Mouse (Mus musculus): ENCODE results near the gene Adam33. TPM values are rescaled to one million over a fixed set of nuclear protein-coding genes. Genes with fewer than 3 reads are reported as not detected.

The Adam33 gene
- polyA plus RNA-seq, 1 experiment from 2014 or later, result 1.9 TPM

DNA sequence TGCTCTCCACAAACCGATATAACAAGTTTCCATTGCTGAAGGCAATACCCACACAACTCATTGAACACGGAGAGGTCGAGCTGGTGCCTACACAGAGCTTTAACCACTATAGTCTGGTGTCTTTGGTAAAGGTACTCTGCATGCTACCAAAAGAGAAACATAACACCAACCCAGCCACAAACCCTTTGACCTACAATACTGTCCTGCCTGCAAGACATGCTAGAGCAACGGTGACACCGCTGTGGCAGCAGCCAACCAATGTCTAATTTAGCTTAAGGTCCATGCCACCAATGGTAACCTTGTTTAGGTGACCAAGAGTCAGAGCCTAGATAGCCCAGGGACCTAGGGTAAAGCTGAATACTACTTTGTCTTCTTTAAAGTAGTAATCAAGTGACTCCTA lies 30.0 kb upstream of the Adam33 start:
- Histone ChIP-seq H3K4me3 (ENCODE audit: low read depth, low read length) (no peak overlapping the region), H3K9ac (ENCODE audit: low read length) (no peak overlapping the region), H3K4me1 (replicated peaks; ENCODE audit: control insufficient read depth, insufficient read depth, low read length) (peaks cover 7% of the 10 kb centered on the region; the same call in 1 of the 2 replicates), H3K27me3 (replicated peaks; ENCODE audit: control insufficient read depth, insufficient read depth, low read length) (no peaks in the 10 kb centered on the region), H3K4me2 (ENCODE audit: low read length) (no peak overlapping the region), H3K27ac (ENCODE audit: low read depth) (no peak overlapping the region), H3K36me3 (ENCODE audit: control insufficient read depth, insufficient read depth, low read length) (no peaks in the 10 kb centered on the region), H3K9me3 (ENCODE audit: control insufficient read depth, low read length) (no peaks in the 10 kb centered on the region)
- no peak for ATAC-seq (replicated peaks; ENCODE audit: low FRiP score, low TSS enrichment, low read depth)
- no peak for DNase-seq (ENCODE audit: low spot score)
- WGBS, result 87% methylated on average over 5 of the region's 5 CpGs

DNA sequence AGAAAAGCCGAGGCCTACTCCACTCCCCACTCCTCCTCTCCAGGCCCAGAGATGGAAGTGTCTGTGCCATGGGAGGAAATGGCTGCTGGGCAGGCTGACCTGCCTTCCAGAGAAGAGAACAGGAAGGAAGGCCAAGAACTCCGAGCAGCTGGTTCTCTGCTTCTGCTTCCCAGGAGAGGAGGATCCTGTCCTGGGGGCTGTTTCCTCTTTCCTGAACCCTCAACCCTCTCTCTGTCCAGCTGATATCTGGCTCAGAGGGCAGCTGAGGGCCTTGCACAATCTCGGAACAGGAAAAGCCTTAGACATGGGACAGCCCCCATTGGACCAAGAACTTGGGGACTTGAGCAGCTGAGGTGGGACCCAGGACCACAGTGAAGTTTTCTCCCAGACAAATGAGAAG lies 27.2 kb upstream of the Adam33 start:
- WGBS, result 67% methylated on average over 3 of the region's 3 CpGs
- Histone ChIP-seq H3K4me1 (replicated peaks; ENCODE audit: control insufficient read depth, insufficient read depth, low read length) (peaks cover under 1% of the 10 kb centered on the region; the same call in 1 of the 2 replicates), H3K4me3 (ENCODE audit: low read depth, low read length) (no peak overlapping the region), H3K27me3 (replicated peaks; ENCODE audit: control insufficient read depth, insufficient read depth, low read length) (no peaks in the 10 kb centered on the region), H3K4me2 (ENCODE audit: low read length) (no peak overlapping the region), H3K36me3 (ENCODE audit: control insufficient read depth, insufficient read depth, low read length) (no peaks in the 10 kb centered on the region), H3K9ac (ENCODE audit: low read length) (no peak overlapping the region), H3K9me3 (ENCODE audit: control insufficient read depth, low read length) (no peaks in the 10 kb centered on the region), H3K27ac (ENCODE audit: low read depth) (no peak overlapping the region)
- DNase-seq (ENCODE audit: low spot score) (no peak), ATAC-seq (replicated peaks; ENCODE audit: low FRiP score, low TSS enrichment, low read depth) (no peak)

DNA sequence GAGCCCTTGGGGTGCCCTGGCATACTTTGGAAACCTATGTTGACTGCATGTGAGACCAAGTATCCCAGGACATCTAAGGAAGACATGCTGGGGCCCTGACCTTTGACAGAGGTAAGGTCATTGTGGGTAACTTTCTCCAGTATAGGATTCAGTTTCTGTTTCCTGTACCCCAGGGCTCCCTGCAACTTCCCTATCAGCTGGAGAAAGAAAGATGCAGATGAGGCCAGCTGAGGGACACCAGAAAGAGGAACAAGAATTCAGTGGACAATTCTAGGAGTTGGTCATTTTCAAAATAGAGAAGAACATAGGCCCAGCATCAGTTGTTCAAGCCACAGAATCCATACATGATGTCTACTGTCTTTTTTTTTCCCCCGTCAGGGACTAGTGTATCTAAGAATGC lies 26.0 kb upstream of the Adam33 start:
- Histone ChIP-seq H3K9ac (ENCODE audit: low read length) (no peak overlapping the region), H3K4me1 (replicated peaks; ENCODE audit: control insufficient read depth, insufficient read depth, low read length) (no peaks in the 10 kb centered on the region), H3K36me3 (ENCODE audit: control insufficient read depth, insufficient read depth, low read length) (no peaks in the 10 kb centered on the region)

DNA sequence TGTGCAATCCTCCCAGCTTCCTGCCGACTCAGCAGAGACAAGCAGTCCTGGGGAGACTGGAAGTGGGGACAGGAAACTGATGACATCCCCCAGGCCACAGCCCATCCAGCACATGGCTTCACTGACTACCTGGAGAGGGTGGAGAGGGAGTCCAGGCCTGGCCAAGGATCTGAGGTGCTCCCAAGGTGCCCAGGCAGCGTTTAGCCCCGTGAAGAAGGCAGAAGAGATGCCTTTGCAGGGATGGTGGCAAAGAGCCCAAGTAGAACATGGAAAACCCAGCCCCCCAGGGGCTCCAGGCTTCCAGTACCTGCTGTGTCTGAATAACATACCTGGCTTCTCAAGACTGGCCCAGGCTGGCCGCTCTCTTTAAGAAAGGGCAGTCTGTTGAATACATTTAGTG lies 25.0 kb upstream of the Adam33 start:
- 66% methylated on average over 4 of the region's 4 CpGs for WGBS
- H3K4me1 ChIP-seq (replicated peaks; ENCODE audit: control insufficient read depth, insufficient read depth, low read length), result no peaks in the 10 kb centered on the region
- H3K9ac ChIP-seq (ENCODE audit: low read length), result no peak overlapping the region
- no peak for DNase-seq (ENCODE audit: low spot score)
- no peak overlapping the region for H3K4me2 ChIP-seq (ENCODE audit: low read length)
- H3K9me3 ChIP-seq (ENCODE audit: control insufficient read depth, low read length), result no peaks in the 10 kb centered on the region
- no peak for ATAC-seq (replicated peaks; ENCODE audit: low FRiP score, low TSS enrichment, low read depth)
- H3K4me3 ChIP-seq (ENCODE audit: low read depth, low read length), result no peak overlapping the region
- no peaks in the 10 kb centered on the region for H3K36me3 ChIP-seq (ENCODE audit: control insufficient read depth, insufficient read depth, low read length)
- H3K27me3 ChIP-seq (replicated peaks; ENCODE audit: control insufficient read depth, insufficient read depth, low read length), result no peaks in the 10 kb centered on the region
- no peak overlapping the region for H3K27ac ChIP-seq (ENCODE audit: low read depth)

More for the DNA sequence above, 26.0 kb upstream of the Adam33 start:
- ATAC-seq (replicated peaks; ENCODE audit: low FRiP score, low TSS enrichment, low read depth) (no peak), DNase-seq (ENCODE audit: low spot score) (no peak)
- H3K4me2 ChIP-seq (ENCODE audit: low read length), result no peak overlapping the region
- 65% methylated on average over 1 of the region's 1 CpGs for WGBS
- H3K9me3 ChIP-seq (ENCODE audit: control insufficient read depth, low read length), result no peaks in the 10 kb centered on the region
- no peak overlapping the region for H3K27ac ChIP-seq (ENCODE audit: low read depth)
- no peak overlapping the region for H3K4me3 ChIP-seq (ENCODE audit: low read depth, low read length)
- no peaks in the 10 kb centered on the region for H3K27me3 ChIP-seq (replicated peaks; ENCODE audit: control insufficient read depth, insufficient read depth, low read length)

DNA sequence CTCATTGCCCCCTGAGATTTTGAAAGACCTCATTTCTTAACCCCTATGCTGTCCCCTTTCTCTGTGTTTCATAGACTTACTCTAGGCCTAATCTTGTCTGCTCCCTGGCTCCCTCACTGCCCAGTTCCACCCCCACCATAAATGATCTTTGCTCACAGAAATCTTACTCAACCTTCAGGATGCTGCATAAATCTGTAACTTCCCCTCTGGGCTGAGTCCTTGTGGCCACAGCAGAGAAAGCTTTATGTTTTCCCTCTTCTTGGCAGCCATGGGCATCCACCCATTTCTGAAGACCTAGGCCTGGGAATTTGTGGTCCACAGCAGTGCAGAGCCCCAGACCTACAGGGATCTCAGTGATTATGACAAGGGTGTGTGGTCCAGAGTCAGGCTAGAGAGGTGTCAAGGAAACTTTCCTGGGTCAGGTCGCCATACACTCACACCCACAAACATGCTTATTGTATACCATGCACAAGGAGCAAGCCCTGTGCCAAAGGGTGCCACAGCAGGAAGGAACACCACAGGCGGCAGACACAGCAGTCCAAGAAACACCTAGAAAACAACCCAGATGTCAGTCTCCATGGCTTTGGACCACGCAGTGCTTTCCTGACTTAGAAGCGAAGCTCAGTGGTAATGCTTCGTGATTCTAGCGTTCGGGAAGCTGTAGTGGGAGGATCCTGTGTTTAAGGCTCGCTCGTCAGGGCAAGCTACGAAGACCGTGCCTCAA lies 23.2 kb upstream of the Adam33 start, which contains the start of gene Siglec1:
Gene Siglec1, minus strand, starts transcription at position 99 of the 724 bp plus-strand sequence.
- no peak within 1 kb of the TSS for H3K9ac ChIP-seq (ENCODE audit: low read length)
- no peak within 1 kb of the TSS for H3K27ac ChIP-seq (ENCODE audit: low read depth)
- no peak within 1 kb of the TSS for H3K4me2 ChIP-seq (ENCODE audit: low read length)
- no peak within 1 kb of the TSS for H3K4me3 ChIP-seq (ENCODE audit: low read depth, low read length)
- ATAC-seq (replicated peaks; ENCODE audit: low FRiP score, low TSS enrichment, low read depth) (no peak), DNase-seq (ENCODE audit: low spot score) (no peak)
- H3K9me3 ChIP-seq (ENCODE audit: control insufficient read depth, low read length), result no peaks in the 10 kb centered on the region
- 83% methylated on average over 11 of the region's 11 CpGs for WGBS
- no peaks in the 10 kb centered on the region for H3K36me3 ChIP-seq (ENCODE audit: control insufficient read depth, insufficient read depth, low read length)
- no peaks in the 10 kb centered on the region for H3K4me1 ChIP-seq (replicated peaks; ENCODE audit: control insufficient read depth, insufficient read depth, low read length)
- H3K27me3 ChIP-seq (replicated peaks; ENCODE audit: control insufficient read depth, insufficient read depth, low read length), result no peaks in the 10 kb centered on the region

DNA sequence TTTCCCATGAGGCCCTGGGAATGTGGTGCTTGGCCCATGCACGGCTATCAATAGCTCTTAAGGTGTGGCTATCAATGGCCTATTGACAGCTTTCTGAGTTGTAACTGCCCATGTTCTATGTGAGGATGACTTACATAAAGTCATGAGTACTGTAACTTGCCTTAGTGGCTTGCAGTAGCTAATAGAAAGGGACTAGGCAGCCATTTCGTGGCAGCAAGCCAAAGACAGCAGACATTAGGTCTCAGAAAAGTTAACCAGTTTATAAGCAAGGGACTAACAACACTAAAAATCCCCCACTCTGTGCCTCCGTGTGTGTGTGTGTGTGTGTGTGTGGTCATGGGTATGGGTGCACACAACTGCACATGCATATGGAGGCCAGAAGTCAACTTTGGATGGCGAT lies 20.6 kb upstream of the Adam33 start:
- H3K9ac ChIP-seq (ENCODE audit: low read length), result no peak overlapping the region
- H3K4me2 ChIP-seq (ENCODE audit: low read length), result no peak overlapping the region
- 85% methylated on average over 4 of the region's 4 CpGs for WGBS
- H3K9me3 ChIP-seq (ENCODE audit: control insufficient read depth, low read length), result no peaks in the 10 kb centered on the region
- no peak overlapping the region for H3K4me3 ChIP-seq (ENCODE audit: low read depth, low read length)
- no peak overlapping the region for H3K27ac ChIP-seq (ENCODE audit: low read depth)
- no peaks in the 10 kb centered on the region for H3K36me3 ChIP-seq (ENCODE audit: control insufficient read depth, insufficient read depth, low read length)
- ATAC-seq (replicated peaks; ENCODE audit: low FRiP score, low TSS enrichment, low read depth) (no peak), DNase-seq (ENCODE audit: low spot score) (no peak)
- H3K4me1 ChIP-seq (replicated peaks; ENCODE audit: control insufficient read depth, insufficient read depth, low read length), result no peaks in the 10 kb centered on the region
- H3K27me3 ChIP-seq (replicated peaks; ENCODE audit: control insufficient read depth, insufficient read depth, low read length), result no peaks in the 10 kb centered on the region

DNA sequence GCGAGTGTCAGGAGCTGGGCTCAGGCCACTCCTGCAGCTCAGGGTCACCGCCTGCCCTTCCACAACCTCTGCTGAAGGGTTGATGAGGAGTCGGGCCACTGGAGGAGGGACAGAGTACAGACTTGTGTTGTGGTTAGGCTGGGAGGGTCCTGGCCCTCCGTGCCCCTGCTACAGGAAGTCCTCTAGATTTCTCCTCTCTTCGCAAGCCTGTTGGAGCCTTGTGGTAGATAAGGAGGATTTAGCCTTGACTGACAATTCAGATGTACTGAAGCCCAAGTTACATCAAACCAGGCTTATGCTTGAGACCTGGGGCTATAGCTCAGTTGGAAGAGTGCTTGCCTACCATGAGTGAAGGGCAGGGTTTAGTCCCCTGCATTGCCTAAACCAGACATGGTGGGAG lies 16.9 kb upstream of the Adam33 start:
- WGBS, result 81% methylated on average over 5 of the region's 5 CpGs
- Histone ChIP-seq H3K27ac (ENCODE audit: low read depth) (no peak overlapping the region), H3K9me3 (ENCODE audit: control insufficient read depth, low read length) (no peaks in the 10 kb centered on the region), H3K4me2 (ENCODE audit: low read length) (no peak overlapping the region), H3K36me3 (ENCODE audit: control insufficient read depth, insufficient read depth, low read length) (no peaks in the 10 kb centered on the region), H3K27me3 (replicated peaks; ENCODE audit: control insufficient read depth, insufficient read depth, low read length) (no peaks in the 10 kb centered on the region), H3K9ac (ENCODE audit: low read length) (no peak overlapping the region), H3K4me1 (replicated peaks; ENCODE audit: control insufficient read depth, insufficient read depth, low read length) (no peaks in the 10 kb centered on the region), H3K4me3 (ENCODE audit: low read depth, low read length) (no peak overlapping the region)
- DNase-seq (ENCODE audit: low spot score) (no peak), ATAC-seq (replicated peaks; ENCODE audit: low FRiP score, low TSS enrichment, low read depth) (no peak)

DNA sequence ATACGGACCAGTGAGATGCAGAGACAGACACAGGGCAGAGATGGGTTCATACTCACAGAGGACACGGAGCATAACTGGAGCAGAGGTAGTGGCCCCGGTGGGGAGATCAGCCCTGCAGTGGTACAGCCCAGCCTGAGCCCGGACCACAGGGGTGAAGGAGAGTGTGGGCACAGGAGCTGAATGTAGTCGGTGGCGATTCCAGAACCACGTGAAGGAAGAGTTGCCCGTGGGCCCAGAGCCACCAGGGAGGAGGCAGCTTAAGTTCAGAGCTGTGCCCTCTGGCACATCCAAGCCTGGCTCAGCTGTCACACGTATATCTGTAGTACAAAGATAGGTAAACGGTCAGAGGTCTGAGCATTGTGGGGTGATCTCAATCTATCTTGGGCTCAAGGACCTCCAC lies 8.9 kb upstream of the Adam33 start:
- Histone ChIP-seq H3K9me3 (ENCODE audit: control insufficient read depth, low read length) (no peaks in the 10 kb centered on the region), H3K36me3 (ENCODE audit: control insufficient read depth, insufficient read depth, low read length) (no peaks in the 10 kb centered on the region), H3K9ac (ENCODE audit: low read length) (no peak overlapping the region), H3K27ac (ENCODE audit: low read depth) (no peak overlapping the region), H3K4me3 (ENCODE audit: low read depth, low read length) (no peak overlapping the region), H3K27me3 (replicated peaks; ENCODE audit: control insufficient read depth, insufficient read depth, low read length) (no peaks in the 10 kb centered on the region), H3K4me1 (replicated peaks; ENCODE audit: control insufficient read depth, insufficient read depth, low read length) (no peaks in the 10 kb centered on the region), H3K4me2 (ENCODE audit: low read length) (no peak overlapping the region)
- ATAC-seq (replicated peaks; ENCODE audit: low FRiP score, low TSS enrichment, low read depth), result no peak
- no peak for DNase-seq (ENCODE audit: low spot score)
- 87% methylated on average over 10 of the region's 10 CpGs for WGBS

DNA sequence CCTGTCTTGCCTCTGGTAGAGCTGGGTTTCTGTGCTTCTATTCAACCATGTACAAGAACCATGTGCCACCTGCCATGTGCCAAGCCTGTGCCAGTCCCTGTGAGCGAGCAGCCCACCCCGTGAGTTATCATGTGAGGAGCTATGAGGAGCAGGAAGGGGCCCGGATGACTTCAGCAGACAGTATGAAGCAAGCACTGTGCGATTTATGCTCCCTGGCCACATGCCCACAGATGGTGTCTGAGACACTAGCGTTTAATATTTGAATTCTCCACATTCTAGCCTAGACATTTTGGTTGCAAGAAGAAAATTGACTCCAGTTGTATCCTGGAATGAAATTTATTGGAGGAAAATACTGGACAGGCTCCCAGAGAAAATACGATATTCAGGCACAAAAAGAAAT lies 3.9 kb upstream of the Adam33 start:
- no peak overlapping the region for H3K27ac ChIP-seq (ENCODE audit: low read depth)
- H3K9ac ChIP-seq (ENCODE audit: low read length), result no peak overlapping the region
- DNase-seq (ENCODE audit: low spot score) (no peak), ATAC-seq (replicated peaks; ENCODE audit: low FRiP score, low TSS enrichment, low read depth) (no peak)
- no peaks in the 10 kb centered on the region for H3K36me3 ChIP-seq (ENCODE audit: control insufficient read depth, insufficient read depth, low read length)
- H3K4me3 ChIP-seq (ENCODE audit: low read depth, low read length), result no peak overlapping the region
- 44% methylated on average over 6 of the region's 6 CpGs for WGBS
- no peak overlapping the region for H3K4me2 ChIP-seq (ENCODE audit: low read length)
- H3K4me1 ChIP-seq (replicated peaks; ENCODE audit: control insufficient read depth, insufficient read depth, low read length), result peaks cover 2% of the 10 kb centered on the region; the same call in 1 of the 2 replicates
- no peaks in the 10 kb centered on the region for H3K9me3 ChIP-seq (ENCODE audit: control insufficient read depth, low read length)
- peaks cover 26% of the 10 kb centered on the region for H3K27me3 ChIP-seq (replicated peaks; ENCODE audit: control insufficient read depth, insufficient read depth, low read length)

Measured in intestine, embryonic 14.5 days (tissue).